In genomic region chr5:141404651-141405050, GRCm38 (mm10) we compare ENCODE assay signal across 22 mouse cellular contexts.
DNase-seq lines count a peak whose midpoint lies in the region; ATAC-seq and TF ChIP-seq lines count a peak whose summit lies in the region.
"Had no signal": no experiment of that assay in that cellular context is flagged by ENCODE, and none has a peak within 500 bp of the region (broad histone marks: within the 10 kb centered on the region; RNA-seq: fewer than 3 reads in every experiment).

No protein-coding gene starts in this region.

- TF ChIP-seq CTCF in kidney, postnatal 0 days (IDR thresholded peaks at IDR 0.05; ENCODE audit: low read depth), result no peak

- ATAC-seq in kidney, postnatal 0 days (replicated peaks; ENCODE audit: low FRiP score, low read depth), result no peak
- peak; percentile 82; the same call in 1 of the 2 replicates for ATAC-seq in embryonic facial prominence, embryonic 14.5 days (ENCODE audit: low read depth)
- ATAC-seq: forebrain, embryonic 16.5 days; hindbrain, embryonic 16.5 days had no signal

- H3K4me3 ChIP-seq in kidney, postnatal 0 days (replicated peaks; ENCODE audit: low read depth, low read length), result no peak overlapping the region
- no peak overlapping the region for H3K4me3 ChIP-seq in embryonic facial prominence, embryonic 14.5 days (ENCODE audit: low read depth, low read length)
- no peak overlapping the region for H3K4me3 ChIP-seq in limb, embryonic 10.5 days
- H3K4me3 ChIP-seq: embryonic facial prominence, embryonic 13.5 days; erythroblast, embryonic 14.5 days; gastrocnemius, adult 2 months; heart, embryonic 15.5 days; hindbrain, embryonic 12.5 days had no signal

- no peak overlapping the region for H3K27ac ChIP-seq in kidney, postnatal 0 days
- H3K27ac ChIP-seq in embryonic facial prominence, embryonic 14.5 days (replicated peaks; ENCODE audit: low read depth, low read length), result no peak overlapping the region
- H3K27ac ChIP-seq in limb, embryonic 10.5 days, result 0 out of 2 replicates have a peak overlapping the region, but pooled peaks have one; percentile 16
- H3K27ac ChIP-seq: embryonic facial prominence, embryonic 13.5 days; gastrocnemius, adult 2 months; heart, embryonic 15.5 days; hindbrain, embryonic 12.5 days had no signal

- H3K9ac ChIP-seq in kidney, postnatal 0 days (ENCODE audit: low read depth, low read length), result no peak overlapping the region
- no peak overlapping the region for H3K9ac ChIP-seq in embryonic facial prominence, embryonic 14.5 days (ENCODE audit: low read depth, low read length)
- H3K9ac ChIP-seq: embryonic facial prominence, embryonic 13.5 days; heart, embryonic 15.5 days; hindbrain, embryonic 12.5 days had no signal

- H3K36me3 ChIP-seq in kidney, postnatal 0 days (ENCODE audit: insufficient read depth, low read length), result no peaks in the 10 kb centered on the region
- no peaks in the 10 kb centered on the region for H3K36me3 ChIP-seq in embryonic facial prominence, embryonic 14.5 days (ENCODE audit: control insufficient read depth, insufficient read depth, low read length)
- no peaks in the 10 kb centered on the region for H3K36me3 ChIP-seq in limb, embryonic 10.5 days
- H3K36me3 ChIP-seq: embryonic facial prominence, embryonic 13.5 days; heart, embryonic 15.5 days; hindbrain, embryonic 12.5 days had no signal

- intact Hi-C loops in heart, postnatal 14 days (cut with DNase I), result no loop called here

- DNase-seq in heart, adult 11 months, result peak; percentile 71
- DNase-seq in heart, postnatal 14 days, result no peak
- DNase-seq in kidney, postnatal 0 days (ENCODE audit: low spot score), result peak; percentile 22
- no peak for DNase-seq in kidney, adult 18-20 months
- peak; percentile 49 for DNase-seq in embryonic facial prominence, embryonic 14.5 days (ENCODE audit: low spot score)
- DNase-seq in limb, embryonic 10.5 days (ENCODE audit: low spot score), result no peak
- DNase-seq in urinary bladder, adult 18-20 months (ENCODE audit: low spot score in 2 of 2), result no peak
- DNase-seq in cerebellum, adult 9-10 months, result no peak
- DNase-seq: adrenal gland, adult 2 months; adrenal gland, postnatal 25 days; cerebellum, adult 18-20 months; gastrocnemius, adult 2 months; gastrocnemius, postnatal 25 days; heart, adult 18-20 months; kidney, adult 11 months had no signal

- no peaks in the 10 kb centered on the region for H3K9me3 ChIP-seq in kidney, postnatal 0 days (replicated peaks; ENCODE audit: low read length)
- no peaks in the 10 kb centered on the region for H3K9me3 ChIP-seq in embryonic facial prominence, embryonic 14.5 days (ENCODE audit: control insufficient read depth, low read length)
- H3K9me3 ChIP-seq in limb, embryonic 10.5 days (replicated peaks), result no peaks in the 10 kb centered on the region
- H3K9me3 ChIP-seq: embryonic facial prominence, embryonic 13.5 days; heart, embryonic 15.5 days; hindbrain, embryonic 12.5 days had no signal

- no peaks in the 10 kb centered on the region for H3K4me1 ChIP-seq in kidney, postnatal 0 days (replicated peaks; ENCODE audit: insufficient read depth, low read length)
- peaks cover 5% of the 10 kb centered on the region; the same call in 1 of the 2 replicates for H3K4me1 ChIP-seq in embryonic facial prominence, embryonic 14.5 days (ENCODE audit: control insufficient read depth, insufficient read depth, low read length)
- H3K4me1 ChIP-seq in limb, embryonic 10.5 days, result peaks cover 17% of the 10 kb centered on the region

- no peaks in the 10 kb centered on the region for H3K27me3 ChIP-seq in kidney, postnatal 0 days (ENCODE audit: insufficient read depth, low read length)
- H3K27me3 ChIP-seq in embryonic facial prominence, embryonic 14.5 days (replicated peaks; ENCODE audit: control insufficient read depth, insufficient read depth, low read length), result no peaks in the 10 kb centered on the region
- H3K27me3 ChIP-seq in limb, embryonic 10.5 days (ENCODE audit: low read depth, poor library complexity, severe bottlenecking), result no peaks in the 10 kb centered on the region
- H3K27me3 ChIP-seq: embryonic facial prominence, embryonic 13.5 days; heart, embryonic 15.5 days; hindbrain, embryonic 12.5 days had no signal

- 55% methylated on average over 2 of the region's 2 CpGs for WGBS in kidney, postnatal 0 days
- 28% methylated on average over 2 of the region's 2 CpGs for WGBS in embryonic facial prominence, embryonic 14.5 days
- 12% methylated on average over 2 of the region's 2 CpGs for WGBS in limb, embryonic 10.5 days

- H3K4me2 ChIP-seq in kidney, postnatal 0 days (ENCODE audit: low read length), result no peak overlapping the region
- H3K4me2 ChIP-seq in embryonic facial prominence, embryonic 14.5 days (ENCODE audit: low read depth, low read length), result no peak overlapping the region
- H3K4me2 ChIP-seq: embryonic facial prominence, embryonic 13.5 days; heart, embryonic 11.5 days; heart, embryonic 15.5 days; hindbrain, embryonic 12.5 days had no signal

Comparison
In these comparisons a context has a peak if more than half of its experiments do, and no peak if none do; other contexts are left out.
1. DNase-seq: peak in heart, adult 11 months (single experiment), kidney, postnatal 0 days (single experiment) and embryonic facial prominence, embryonic 14.5 days (single experiment); none in heart, postnatal 14 days (0 of 2), kidney, adult 18-20 months (single experiment), limb, embryonic 10.5 days (single experiment), urinary bladder, adult 18-20 months (0 of 2) and cerebellum, adult 9-10 months (single experiment).